Mouse (Mus musculus): ENCODE data around the gene Snhg11.

DNA sequence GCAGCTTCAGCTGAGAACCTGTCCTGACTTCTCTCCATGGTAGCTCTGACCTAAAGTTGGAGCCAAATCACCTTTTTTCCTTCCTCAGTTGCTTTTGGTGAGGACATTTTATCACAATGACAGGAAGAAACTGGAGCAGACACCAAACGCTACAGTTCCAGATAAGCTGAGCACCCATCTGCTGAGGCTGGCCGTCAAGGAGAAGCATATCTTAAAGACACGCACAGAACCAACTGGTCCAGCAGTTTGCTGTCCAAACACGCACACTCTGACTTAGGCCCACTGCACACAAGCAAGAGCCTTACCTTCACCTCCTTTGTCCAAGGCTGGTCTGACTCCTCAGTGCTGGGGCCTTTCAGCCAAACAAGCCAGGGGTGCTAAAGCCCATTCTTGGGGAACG lies 7.8 kb upstream of the Snhg11 start:
- TF ChIP-seq POLR2A (IDR thresholded peaks at IDR 0.05; ENCODE audit: borderline replicate concordance, extremely low read depth, low read depth, low read length) (no peak), CTCF (IDR thresholded peaks at IDR 0.05; ENCODE audit: insufficient read depth, low read length) (no peak)

Data from lung, adult 2 months (tissue).